Mouse (Mus musculus) intestine, embryonic 14.5 days (tissue): ENCODE data around the gene Caps2. TPM values are rescaled to one million over a fixed set of nuclear protein-coding genes. Genes with fewer than 3 reads are reported as not detected.
"Not testable (repeated sequence)": the region's sequence is repeated elsewhere in the genome, so short reads cannot be mapped to it uniquely, and the experiment has no call there.

Experiments
- ATAC-seq: fragments of 200-750 bp; cut with Nextera tagmentation; replicated peaks from 2 replicates; pipeline ENCODE4 v1.8.0; 2017; ENCODE audit warnings: low read depth, moderate number of reproducible peaks, moderate TSS enrichment, moderate library complexity; ENCODE audit not compliant: low FRiP score, low TSS enrichment
- DNase-seq: peaks from one replicate; pipeline ENCODE4 v3.0.0-alpha.2; 2018; ENCODE audit warnings: low spot score
- H3K27ac ChIP-seq: fragments of 300-500 bp; sonication (generic); 2 replicates; pipeline ENCODE4 v1.5.1; 2014; ENCODE audit warnings: low read depth, mild to moderate bottlenecking, control low read depth
- H3K27me3 ChIP-seq: fragments of 300-500 bp; sonication (generic); replicated peaks from 2 replicates; pipeline ENCODE4 v1.6.1; 2014; ENCODE audit warnings: low read length, control low read depth; ENCODE audit not compliant: control insufficient read depth, insufficient read depth
- H3K36me3 ChIP-seq: fragments of 300-500 bp; sonication (generic); 2 replicates; pipeline ENCODE4 v1.6.1; 2014; ENCODE audit warnings: low read length, control low read depth; ENCODE audit not compliant: control insufficient read depth, insufficient read depth
- H3K4me1 ChIP-seq: fragments of 300-500 bp; sonication (generic); replicated peaks from 2 replicates; pipeline ENCODE4 v1.6.1; 2014; ENCODE audit warnings: low read length, control low read depth, mixed read lengths; ENCODE audit not compliant: control insufficient read depth, insufficient read depth
- H3K4me2 ChIP-seq: fragments of 300-500 bp; sonication (generic); 2 replicates; pipeline ENCODE4 v1.6.1; 2014; ENCODE audit warnings: low read length
- H3K4me3 ChIP-seq: fragments of 300-500 bp; sonication (generic); 2 replicates; pipeline ENCODE4 v1.5.1; 2014; ENCODE audit warnings: low read depth, low read length, control low read depth, mixed read lengths
- H3K9ac ChIP-seq: fragments of 300-500 bp; sonication (generic); 2 replicates; pipeline ENCODE4 v1.6.1; 2014; ENCODE audit warnings: mild to moderate bottlenecking, low read length
- H3K9me3 ChIP-seq: fragments of 300-500 bp; sonication (generic); 2 replicates; pipeline ENCODE4 v1.6.1; 2016; ENCODE audit warnings: low read length, control low read depth; ENCODE audit not compliant: control insufficient read depth
- WGBS: fragments of 180-500 bp; shearing (Covaris S2); extraction: QIAGEN DNeasy Blood & Tissue Kit; methylation state at CpG from one replicate; pipeline ENCODE4 v1.1.7; 2014; 5-methylcytosine and 5-hydroxymethylcytosine counted together
- polyA plus RNA-seq: library from polyadenylated mRNA; unstranded; fragments of >200 nt; fragmentation: Nextera tagmentation; extraction: Ambion mirVana; gene quantifications from 2 replicates; pipeline ENCODE4 v1.2.1, GENCODE M21; 2014

Caps2 gene
- polyA plus RNA-seq, 1 experiment from 2014 or later: 0.18 TPM

DNA sequence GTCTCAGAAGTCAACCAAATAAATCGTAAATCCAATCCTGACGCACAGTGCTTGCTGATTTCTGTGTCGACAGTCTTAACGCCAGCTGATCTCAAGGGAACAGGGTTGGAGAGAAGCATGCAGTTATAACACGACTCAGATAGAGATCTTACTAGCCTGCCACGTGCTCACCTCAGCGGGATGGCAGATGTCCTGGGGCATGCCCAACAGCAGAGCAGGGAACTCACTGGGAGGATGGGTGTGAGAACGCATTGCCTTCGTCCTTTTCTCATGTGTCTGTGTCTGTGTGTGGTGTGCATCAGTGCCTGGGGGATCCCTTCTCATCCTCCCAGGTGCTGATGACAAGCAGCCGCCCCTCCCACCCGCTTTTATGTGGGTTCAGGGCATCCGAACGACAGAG lies 13.6 kb downstream of the Caps2 start:
- not testable (repeated sequence) for H3K36me3 ChIP-seq, H3K27ac ChIP-seq, H3K27me3 ChIP-seq, H3K4me3 ChIP-seq, H3K9me3 ChIP-seq, H3K4me1 ChIP-seq, H3K4me2 ChIP-seq, H3K9ac ChIP-seq, DNase-seq, ATAC-seq
- 21% methylated on average over 13 of the region's 13 CpGs for WGBS

GRCm38 (mm10) chr10:112193919-112194318 lies 30.5 kb downstream of the Caps2 start:
- H3K9ac ChIP-seq, H3K4me3 ChIP-seq, DNase-seq, H3K27me3 ChIP-seq, ATAC-seq, H3K36me3 ChIP-seq, H3K27ac ChIP-seq, H3K4me2 ChIP-seq, H3K4me1 ChIP-seq, H3K9me3 ChIP-seq: not testable (repeated sequence)
- 89% methylated on average over 2 of the region's 2 CpGs for WGBS

GRCm38 (mm10) chr10:112203463-112203862 lies 40.0 kb downstream of the Caps2 start:
- ATAC-seq: no peak
- no peak overlapping the region for H3K27ac ChIP-seq
- no peaks in the 10 kb centered on the region for H3K4me1 ChIP-seq
- no peaks in the 10 kb centered on the region for H3K27me3 ChIP-seq
- H3K4me2 ChIP-seq: no peak overlapping the region
- H3K9ac ChIP-seq: no peak overlapping the region
- no peaks in the 10 kb centered on the region for H3K36me3 ChIP-seq
- DNase-seq: no peak
- no peaks in the 10 kb centered on the region for H3K9me3 ChIP-seq
- WGBS: 70% methylated on average over 2 of the region's 2 CpGs
- H3K4me3 ChIP-seq: no peak overlapping the region

GRCm38 (mm10) chr10:112227073-112227472 lies 63.7 kb downstream of the Caps2 start:
- Histone ChIP-seq H3K4me2 (no peak overlapping the region), H3K9me3 (no peaks in the 10 kb centered on the region), H3K4me3 (no peak overlapping the region), H3K27ac (no peak overlapping the region), H3K27me3 (no peaks in the 10 kb centered on the region), H3K9ac (no peak overlapping the region), H3K36me3 (no peaks in the 10 kb centered on the region), H3K4me1 (no peaks in the 10 kb centered on the region)
- 71% methylated on average over 1 of the region's 1 CpGs for WGBS
- ATAC-seq (no peak), DNase-seq (no peak)

DNA sequence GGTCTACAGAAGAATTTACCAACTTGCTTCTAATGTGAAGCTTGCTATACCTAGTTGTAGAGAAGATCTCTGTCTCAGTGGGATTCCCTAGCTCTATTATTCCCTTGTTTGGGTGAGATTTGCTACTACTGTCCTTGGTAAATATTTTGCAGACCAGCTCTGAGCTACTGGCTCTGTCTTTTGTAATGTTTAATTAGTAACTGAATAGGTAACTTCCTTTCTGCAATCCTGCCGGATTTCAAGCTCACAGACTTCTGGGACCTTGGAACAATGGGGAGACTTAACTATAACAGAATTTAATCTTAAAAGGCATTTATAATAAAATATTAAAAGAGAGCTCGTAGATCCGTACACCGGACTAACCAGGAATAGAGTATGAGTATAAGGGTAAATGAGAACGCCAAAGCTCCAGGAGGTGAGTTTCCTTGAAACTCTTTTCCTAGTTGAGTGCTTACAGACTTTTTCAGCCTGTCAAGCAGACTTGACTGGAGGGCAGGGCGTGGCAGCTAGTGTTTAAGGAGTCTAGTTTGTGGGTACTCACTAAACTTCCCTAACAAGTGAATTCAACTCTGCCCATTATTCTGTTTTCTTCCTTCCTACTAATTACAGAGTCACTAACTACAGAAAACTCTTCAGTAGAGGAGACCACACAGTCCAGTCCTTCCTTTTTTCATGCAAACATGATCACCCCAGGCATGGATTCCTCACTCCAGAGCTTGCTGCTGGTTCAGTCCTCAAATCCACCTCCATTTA lies 65.8 kb downstream of the Caps2 start:
- not testable (repeated sequence) for H3K27ac ChIP-seq, H3K27me3 ChIP-seq, H3K9ac ChIP-seq, ATAC-seq, H3K4me2 ChIP-seq, H3K4me1 ChIP-seq, DNase-seq, H3K36me3 ChIP-seq, H3K9me3 ChIP-seq, H3K4me3 ChIP-seq
- 48% methylated on average over 6 of the region's 6 CpGs for WGBS

GRCm38 (mm10) chr10:112232733-112233132 lies 69.3 kb downstream of the Caps2 start:
- WGBS: 25% methylated on average over 1 of the region's 1 CpGs
- not testable (repeated sequence) for H3K27me3 ChIP-seq, H3K9ac ChIP-seq, H3K4me3 ChIP-seq, DNase-seq, H3K4me2 ChIP-seq, H3K4me1 ChIP-seq, H3K9me3 ChIP-seq, H3K27ac ChIP-seq, H3K36me3 ChIP-seq, ATAC-seq

GRCm38 (mm10) chr10:112235396-112235940 lies 72.0 kb downstream of the Caps2 start:
- 88% methylated on average over 5 of the region's 5 CpGs for WGBS
- DNase-seq: not testable (repeated sequence)

GRCm38 (mm10) chr10:112248273-112248672 lies 84.9 kb downstream of the Caps2 start:
- 68% methylated on average over 2 of the region's 2 CpGs for WGBS
- no peaks in the 10 kb centered on the region for H3K27me3 ChIP-seq
- H3K4me3 ChIP-seq: no peak overlapping the region
- no peaks in the 10 kb centered on the region for H3K4me1 ChIP-seq
- DNase-seq: no peak
- H3K9me3 ChIP-seq: no peaks in the 10 kb centered on the region
- H3K9ac ChIP-seq: no peak overlapping the region
- no peaks in the 10 kb centered on the region for H3K36me3 ChIP-seq
- no peak overlapping the region for H3K27ac ChIP-seq
- no peak overlapping the region for H3K4me2 ChIP-seq
- no peak for ATAC-seq

More at GRCm38 (mm10) chr10:112235396-112235940, 72.0 kb downstream of the Caps2 start:
- H3K36me3 ChIP-seq, H3K4me1 ChIP-seq, H3K27me3 ChIP-seq, H3K4me2 ChIP-seq, H3K4me3 ChIP-seq, H3K27ac ChIP-seq, ATAC-seq, H3K9me3 ChIP-seq, H3K9ac ChIP-seq: not testable (repeated sequence)

DNA sequence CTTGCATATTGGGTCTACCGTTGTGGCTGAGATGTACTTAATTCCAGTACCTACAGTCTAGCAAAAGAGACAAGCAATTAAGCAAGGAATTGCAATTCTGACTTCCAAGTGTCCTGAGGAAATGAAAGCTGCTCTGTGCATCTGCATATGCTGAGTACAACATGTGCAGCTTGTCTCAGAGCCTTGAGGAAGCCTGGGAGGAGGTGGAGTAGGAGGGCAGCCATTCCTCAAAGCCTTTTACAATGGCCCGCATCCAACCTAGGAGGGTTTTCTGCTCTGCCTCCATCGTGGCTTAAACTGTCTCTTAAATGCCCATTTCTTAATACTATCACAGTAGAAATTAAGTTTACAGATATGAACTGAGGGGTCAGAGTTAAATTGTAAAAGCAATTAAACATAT lies 100.0 kb downstream of the Caps2 start:
- WGBS: 71% methylated on average over 3 of the region's 3 CpGs
- H3K36me3 ChIP-seq: no peaks in the 10 kb centered on the region
- H3K27me3 ChIP-seq: 0 out of 2 replicates have a peak, but pooled peaks cover 4% of the 10 kb centered on the region
- H3K9me3 ChIP-seq: no peaks in the 10 kb centered on the region
- ATAC-seq (no peak), DNase-seq (no peak)
- no peak overlapping the region for H3K4me2 ChIP-seq
- no peak overlapping the region for H3K4me3 ChIP-seq
- H3K4me1 ChIP-seq: no peaks in the 10 kb centered on the region
- no peak overlapping the region for H3K9ac ChIP-seq
- H3K27ac ChIP-seq: no peak overlapping the region
